Mouse (Mus musculus): ENCODE measurements around the gene R3hcc1l. TPM values are rescaled to one million over a fixed set of nuclear protein-coding genes. Genes with fewer than 3 reads are reported as not detected.

R3hcc1l gene
- polyA plus RNA-seq, 1 experiment, result 3.4 TPM

GRCm38 (mm10) chr19:42639544-42639943, 121.0 kb downstream of the R3hcc1l start:
- Histone ChIP-seq H3K36me3 (ENCODE audit: control insufficient read depth, insufficient read depth, low read length) (no peaks in the 10 kb centered on the region), H3K4me3 (ENCODE audit: extremely low read depth, insufficient read depth, insufficient read length) (no peak overlapping the region), H3K27ac (ENCODE audit: insufficient read depth, low read length) (no peak overlapping the region), H3K27me3 (ENCODE audit: control insufficient read depth, insufficient read depth, low read length) (no peaks in the 10 kb centered on the region), H3K4me1 (ENCODE audit: control insufficient read depth, insufficient read depth, insufficient read length) (no peaks in the 10 kb centered on the region)
- no peak for DNase-seq (ENCODE audit: low read depth in 1 of 2, low spot score in 2 of 2)
- WGBS, result 27% methylated on average over 8 of the region's 8 CpGs
- no peak for TF ChIP-seq POLR2A (IDR thresholded peaks at IDR 0.05; ENCODE audit: low read depth, low read length)
- no peak for TF ChIP-seq CTCF (IDR thresholded peaks at IDR 0.05; ENCODE audit: extremely low read depth, insufficient read depth, insufficient read length, insufficient replicate concordance)

GRCm38 (mm10) chr19:42640211-42640610, 121.7 kb downstream of the R3hcc1l start:
- DNase-seq (ENCODE audit: low read depth in 1 of 2, low spot score in 2 of 2), result no peak
- Histone ChIP-seq H3K36me3 (ENCODE audit: control insufficient read depth, insufficient read depth, low read length) (no peaks in the 10 kb centered on the region), H3K4me3 (ENCODE audit: extremely low read depth, insufficient read depth, insufficient read length) (no peak overlapping the region), H3K27ac (ENCODE audit: insufficient read depth, low read length) (no peak overlapping the region), H3K4me1 (ENCODE audit: control insufficient read depth, insufficient read depth, insufficient read length) (no peaks in the 10 kb centered on the region), H3K27me3 (ENCODE audit: control insufficient read depth, insufficient read depth, low read length) (no peaks in the 10 kb centered on the region)
- WGBS, result 82% methylated on average over 9 of the region's 9 CpGs
- TF ChIP-seq POLR2A (IDR thresholded peaks at IDR 0.05; ENCODE audit: low read depth, low read length) (no peak), CTCF (IDR thresholded peaks at IDR 0.05; ENCODE audit: extremely low read depth, insufficient read depth, insufficient read length, insufficient replicate concordance) (no peak)

Other genes with a start within 250 kb of the R3hcc1l start
- gene Crtac1, start 87.0 kb upstream of the R3hcc1l start, polyA plus RNA-seq (2012; rRNA removed), result not detected in 2 replicates
- 0.39 and 0.61 TPM in 2 replicates for gene Loxl4, start 94.1 kb downstream of the R3hcc1l start, polyA plus RNA-seq (2012; rRNA removed)
- 4.4 and 5.3 TPM in 2 replicates for gene Pyroxd2, start 234.0 kb downstream of the R3hcc1l start, polyA plus RNA-seq (2012; rRNA removed)

All from spleen, adult 2 months (tissue).